Mouse (Mus musculus): Measurements from ENCODE around the gene Eif4e.

- peak; percentile 89 for TF ChIP-seq POLR2A (IDR thresholded peaks at IDR 0.05; ENCODE audit: insufficient read length, low read depth)
- no peak for TF ChIP-seq MYOD1 (IDR thresholded peaks at IDR 0.05; ENCODE audit: control insufficient read depth in 1 of 3, insufficient read length in 2 of 3, low read depth in 2 of 3)
- TF ChIP-seq USF1 (IDR thresholded peaks at IDR 0.05; ENCODE audit: low read depth), result peak; percentile 98
- no peak for TF ChIP-seq E2F4 (IDR thresholded peaks at IDR 0.05; ENCODE audit: insufficient read depth)
- TF ChIP-seq TCF3 (IDR thresholded peaks at IDR 0.05; ENCODE audit: insufficient read length, low read depth), result no peak
- TF ChIP-seq TCF12 (IDR thresholded peaks at IDR 0.05; ENCODE audit: insufficient read depth, poor library complexity, severe bottlenecking), result no peak
- peak; percentile 95 for TF ChIP-seq POLR2AphosphoS2 (IDR thresholded peaks at IDR 0.05; ENCODE audit: insufficient read length, low read depth)
- no peak for TF ChIP-seq REST (IDR thresholded peaks at IDR 0.05; ENCODE audit: insufficient read depth, insufficient read length)
- TF ChIP-seq SRF (IDR thresholded peaks at IDR 0.05; ENCODE audit: control insufficient read depth, insufficient read length, low read depth), result no peak
- TF ChIP-seq CEBPB (IDR thresholded peaks at IDR 0.05; ENCODE audit: insufficient read depth, poor library complexity, severe bottlenecking), result no peak
- no peak for TF ChIP-seq MAX (IDR thresholded peaks at IDR 0.05; ENCODE audit: low read depth)
- peak in 1 of 3 experiments; percentile 58 for TF ChIP-seq MYOG (IDR thresholded peaks at IDR 0.05; ENCODE audit: control insufficient read depth in 1 of 3, insufficient read depth in 1 of 3, insufficient read length in 2 of 3, low read depth in 2 of 3)
These were observed 1.1 kb downstream of the Eif4e start for GRCm38 (mm10) chr3:138526916-138527666.
